Mouse (Mus musculus): ENCODE measurements around the gene Olfr1260. TPM values are rescaled to one million over a fixed set of nuclear protein-coding genes. Genes with fewer than 3 reads are reported as not detected.

Gene Olfr1260
- not detected in 2 replicates for polyA plus RNA-seq (2015; fragmentation: Nextera tagmentation; extraction: Ambion mirVana)

DNA sequence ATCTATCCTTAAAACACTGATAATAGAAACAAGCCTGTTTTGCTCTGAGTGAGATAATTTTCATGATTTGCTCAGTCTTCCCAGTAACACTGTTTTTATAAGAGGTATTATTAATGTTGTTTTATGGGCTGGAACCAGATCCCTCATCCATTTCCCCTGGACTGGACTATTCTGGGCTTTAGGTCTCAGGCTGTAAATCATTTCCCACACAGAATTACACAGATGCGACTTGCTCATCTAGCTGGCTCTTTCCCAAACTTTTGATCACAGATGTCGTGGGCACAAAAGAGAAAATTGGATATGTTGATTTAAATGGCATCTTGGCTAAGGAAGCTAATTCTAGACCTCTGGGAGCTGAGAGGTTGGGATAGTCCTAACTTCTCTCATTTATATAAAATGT, at the start of gene Olfr1260:
Olfr1260 (plus strand) TSS at position 157 of the 400 bp plus-strand sequence.
- H3K9ac ChIP-seq (ENCODE audit: low read depth, low read length): no peak within 1 kb of the TSS
- DNase-seq (ENCODE audit: low spot score): peak; percentile 29
- no peaks in the 10 kb centered on the region for H3K27me3 ChIP-seq (ENCODE audit: insufficient read depth, low read length)
- H3K4me1 ChIP-seq (replicated peaks; ENCODE audit: insufficient read depth, low read length): no peaks in the 10 kb centered on the region
- no peak within 1 kb of the TSS for H3K27ac ChIP-seq
- ATAC-seq (replicated peaks; ENCODE audit: low FRiP score, low read depth): no peak
- no peak within 1 kb of the TSS for H3K4me2 ChIP-seq (ENCODE audit: low read length)
- H3K4me3 ChIP-seq (replicated peaks; ENCODE audit: low read depth, low read length): no peak within 1 kb of the TSS
- WGBS: 3% methylated on average over 2 of the region's 2 CpGs
- H3K36me3 ChIP-seq (ENCODE audit: insufficient read depth, low read length): no peaks in the 10 kb centered on the region
- H3K9me3 ChIP-seq (replicated peaks; ENCODE audit: low read length): no peaks in the 10 kb centered on the region
- no peak for TF ChIP-seq CTCF (IDR thresholded peaks at IDR 0.05; ENCODE audit: low read depth)

- no peak within 1 kb of the TSS for H3K4me3 ChIP-seq (replicated peaks; ENCODE audit: low read depth, low read length)
- H3K27me3 ChIP-seq (ENCODE audit: insufficient read depth, low read length): no peaks in the 10 kb centered on the region
- TF ChIP-seq CTCF (IDR thresholded peaks at IDR 0.05; ENCODE audit: low read depth): no peak
- H3K36me3 ChIP-seq (ENCODE audit: insufficient read depth, low read length): no peaks in the 10 kb centered on the region
- H3K9me3 ChIP-seq (replicated peaks; ENCODE audit: low read length): no peaks in the 10 kb centered on the region
- no peak for DNase-seq (ENCODE audit: low spot score)
- no peak within 1 kb of the TSS for H3K9ac ChIP-seq (ENCODE audit: low read depth, low read length)
- H3K4me2 ChIP-seq (ENCODE audit: low read length): no peak within 1 kb of the TSS
- H3K4me1 ChIP-seq (replicated peaks; ENCODE audit: insufficient read depth, low read length): no peaks in the 10 kb centered on the region
- no peak within 1 kb of the TSS for H3K27ac ChIP-seq
- ATAC-seq (replicated peaks; ENCODE audit: low FRiP score, low read depth): no peak
Observed at GRCm38 (mm10) chr2:89927009-89927408, 47.1 kb upstream of the Olfr1260 start, which contains the start of gene Olfr1258. Gene Olfr1258 (plus strand): TSS chr2:89927309.

GRCm38 (mm10) chr2:89948564-89948963, 25.6 kb upstream of the Olfr1260 start, which contains the start of gene Olfr1259:
Gene Olfr1259 (minus strand): TSS chr2:89948664.
- Histone ChIP-seq H3K9ac (ENCODE audit: low read depth, low read length) (no peak within 1 kb of the TSS), H3K27me3 (ENCODE audit: insufficient read depth, low read length) (no peaks in the 10 kb centered on the region), H3K9me3 (replicated peaks; ENCODE audit: low read length) (no peaks in the 10 kb centered on the region), H3K4me2 (ENCODE audit: low read length) (no peak within 1 kb of the TSS), H3K4me1 (replicated peaks; ENCODE audit: insufficient read depth, low read length) (no peaks in the 10 kb centered on the region), H3K4me3 (replicated peaks; ENCODE audit: low read depth, low read length) (no peak within 1 kb of the TSS), H3K27ac (no peak within 1 kb of the TSS), H3K36me3 (ENCODE audit: insufficient read depth, low read length) (no peaks in the 10 kb centered on the region)
- 83% methylated on average over 5 of the region's 5 CpGs for WGBS
- no peak for TF ChIP-seq CTCF (IDR thresholded peaks at IDR 0.05; ENCODE audit: low read depth)
- DNase-seq (ENCODE audit: low spot score) (no peak), ATAC-seq (replicated peaks; ENCODE audit: low FRiP score, low read depth) (no peak)

DNA sequence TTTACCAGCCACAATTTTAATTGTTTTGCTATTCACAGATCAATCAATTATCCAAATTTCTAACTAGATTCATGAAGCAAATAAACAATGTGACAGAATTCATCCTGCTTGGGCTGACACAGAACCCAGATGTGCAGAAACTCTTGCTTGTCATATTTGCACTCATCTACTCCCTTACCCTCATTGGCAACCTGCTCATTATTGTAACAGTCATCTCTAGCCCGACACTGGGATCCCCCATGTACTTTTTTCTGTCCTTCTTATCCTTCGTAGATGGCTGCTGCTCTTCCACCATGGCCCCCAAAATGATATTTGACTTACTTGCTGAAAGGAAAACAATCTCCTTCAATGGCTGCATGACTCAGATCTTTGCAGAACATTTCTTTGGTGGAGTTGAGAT, 3.6 kb downstream of the Olfr1260 start:
- Histone ChIP-seq H3K9me3 (replicated peaks; ENCODE audit: low read length) (no peaks in the 10 kb centered on the region), H3K4me3 (replicated peaks; ENCODE audit: low read depth, low read length) (no peak overlapping the region), H3K27ac (no peak overlapping the region), H3K4me1 (replicated peaks; ENCODE audit: insufficient read depth, low read length) (no peaks in the 10 kb centered on the region), H3K9ac (ENCODE audit: low read depth, low read length) (no peak overlapping the region), H3K4me2 (ENCODE audit: low read length) (no peak overlapping the region), H3K27me3 (ENCODE audit: insufficient read depth, low read length) (no peaks in the 10 kb centered on the region), H3K36me3 (ENCODE audit: insufficient read depth, low read length) (no peaks in the 10 kb centered on the region)
- DNase-seq (ENCODE audit: low spot score) (no peak), ATAC-seq (replicated peaks; ENCODE audit: low FRiP score, low read depth) (no peak)
- TF ChIP-seq CTCF (IDR thresholded peaks at IDR 0.05; ENCODE audit: low read depth): no peak
- 86% methylated on average over 2 of the region's 2 CpGs for WGBS

- Histone ChIP-seq H3K36me3 (ENCODE audit: insufficient read depth, low read length) (no peaks in the 10 kb centered on the region), H3K4me2 (ENCODE audit: low read length) (no peak within 1 kb of the TSS), H3K9me3 (replicated peaks; ENCODE audit: low read length) (no peaks in the 10 kb centered on the region), H3K9ac (ENCODE audit: low read depth, low read length) (no peak within 1 kb of the TSS), H3K4me1 (replicated peaks; ENCODE audit: insufficient read depth, low read length) (no peaks in the 10 kb centered on the region), H3K27me3 (ENCODE audit: insufficient read depth, low read length) (no peaks in the 10 kb centered on the region), H3K27ac (no peak within 1 kb of the TSS), H3K4me3 (replicated peaks; ENCODE audit: low read depth, low read length) (no peak within 1 kb of the TSS)
- ATAC-seq (replicated peaks; ENCODE audit: low FRiP score, low read depth) (no peak), DNase-seq (ENCODE audit: low spot score) (no peak)
- no peak for TF ChIP-seq CTCF (IDR thresholded peaks at IDR 0.05; ENCODE audit: low read depth)
Observed at GRCm38 (mm10) chr2:89990921-89991320, 16.8 kb downstream of the Olfr1260 start, which contains the start of gene Olfr1261. Gene Olfr1261 (plus strand): TSS chr2:89991221.

DNA sequence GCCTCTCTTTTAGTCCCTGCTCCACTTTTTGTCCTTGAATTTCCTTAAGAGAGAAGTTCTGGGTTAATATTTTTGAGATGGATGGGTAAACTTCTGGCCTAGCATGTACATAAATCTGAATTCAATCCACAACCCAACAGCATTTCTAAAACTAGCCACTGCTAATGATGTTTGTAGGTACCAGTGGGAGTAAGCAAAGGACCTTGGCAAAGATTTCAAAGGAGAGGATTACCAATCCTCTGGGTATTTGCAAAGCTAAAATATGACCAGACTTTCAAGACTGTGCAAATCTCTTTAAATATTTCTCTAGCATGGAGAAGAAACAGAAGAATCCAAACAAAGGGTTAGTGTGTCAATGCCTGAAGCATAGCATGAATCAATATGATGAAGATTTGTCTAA, 25.7 kb downstream of the Olfr1260 start, which contains the start of gene Olfr1262:
Olfr1262 (plus strand) TSS at position 301 of the 400 bp plus-strand sequence.
- no peak for TF ChIP-seq CTCF (IDR thresholded peaks at IDR 0.05; ENCODE audit: low read depth)
- H3K4me3 ChIP-seq (replicated peaks; ENCODE audit: low read depth, low read length): no peak within 1 kb of the TSS
- no peaks in the 10 kb centered on the region for H3K4me1 ChIP-seq (replicated peaks; ENCODE audit: insufficient read depth, low read length)
- ATAC-seq (replicated peaks; ENCODE audit: low FRiP score, low read depth) (no peak), DNase-seq (ENCODE audit: low spot score) (no peak)
- no peaks in the 10 kb centered on the region for H3K27me3 ChIP-seq (ENCODE audit: insufficient read depth, low read length)
- H3K27ac ChIP-seq: no peak within 1 kb of the TSS
- H3K9ac ChIP-seq (ENCODE audit: low read depth, low read length): no peak within 1 kb of the TSS
- no peaks in the 10 kb centered on the region for H3K36me3 ChIP-seq (ENCODE audit: insufficient read depth, low read length)
- H3K4me2 ChIP-seq (ENCODE audit: low read length): no peak within 1 kb of the TSS
- no peaks in the 10 kb centered on the region for H3K9me3 ChIP-seq (replicated peaks; ENCODE audit: low read length)

DNA sequence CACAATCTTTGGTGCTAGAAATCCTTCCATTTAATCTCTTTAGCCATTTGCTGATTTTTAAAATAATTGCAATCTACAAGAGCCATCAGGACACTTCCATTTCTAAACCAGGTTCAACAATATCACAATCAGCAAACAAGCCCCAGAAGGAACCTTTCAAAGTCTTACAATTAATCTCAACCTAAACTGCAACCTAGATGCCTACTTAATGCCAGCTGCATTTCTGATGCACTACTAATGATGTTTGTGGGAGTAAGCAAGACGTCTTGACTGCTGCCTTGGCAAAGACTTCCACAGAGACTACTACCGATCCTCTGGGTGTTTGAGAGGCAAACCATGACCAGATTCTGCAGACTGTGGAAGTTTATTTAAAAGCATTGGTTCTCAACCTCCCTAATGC, 37.7 kb downstream of the Olfr1260 start, which contains the start of gene Olfr1263:
Olfr1263 (plus strand) TSS at position 301 of the 400 bp plus-strand sequence.
- no peak for TF ChIP-seq CTCF (IDR thresholded peaks at IDR 0.05; ENCODE audit: low read depth)
- ATAC-seq (replicated peaks; ENCODE audit: low FRiP score, low read depth) (no peak), DNase-seq (ENCODE audit: low spot score) (no peak)
- WGBS: 78% methylated on average over 2 of the region's 2 CpGs
- Histone ChIP-seq H3K36me3 (ENCODE audit: insufficient read depth, low read length) (no peaks in the 10 kb centered on the region), H3K4me2 (ENCODE audit: low read length) (no peak within 1 kb of the TSS), H3K27ac (no peak within 1 kb of the TSS), H3K4me1 (replicated peaks; ENCODE audit: insufficient read depth, low read length) (no peaks in the 10 kb centered on the region), H3K4me3 (replicated peaks; ENCODE audit: low read depth, low read length) (no peak within 1 kb of the TSS), H3K27me3 (ENCODE audit: insufficient read depth, low read length) (no peaks in the 10 kb centered on the region), H3K9me3 (replicated peaks; ENCODE audit: low read length) (no peaks in the 10 kb centered on the region), H3K9ac (ENCODE audit: low read depth, low read length) (no peak within 1 kb of the TSS)

All from kidney, postnatal 0 days (tissue).